Mouse (Mus musculus) lung, embryonic 14.5 days (tissue): ENCODE measurements around the gene Prrt2. TPM values are rescaled to one million over a fixed set of nuclear protein-coding genes. Genes with fewer than 3 reads are reported as not detected.

Source experiments
- ATAC-seq: fragments of 200-750 bp; cut with Nextera tagmentation; 2 replicates; pipeline ENCODE4 v1.8.0; 2017; ENCODE audit warnings: mild to moderate bottlenecking, moderate TSS enrichment, moderate library complexity; ENCODE audit not compliant: insufficient read depth
- DNase-seq: peaks from one replicate; pipeline ENCODE4 v3.0.0-alpha.2; 2015
- H3K27ac ChIP-seq: fragments of 300-500 bp; sonication (generic); 2 replicates; pipeline ENCODE4 v1.5.1; 2014; ENCODE audit warnings: low read depth, mild to moderate bottlenecking, moderate library complexity
- H3K27me3 ChIP-seq: fragments of 300-500 bp; sonication (generic); 2 replicates; pipeline ENCODE4 v1.6.1; 2014; ENCODE audit warnings: low read length, control low read depth; ENCODE audit not compliant: insufficient read depth
- H3K36me3 ChIP-seq: fragments of 300-500 bp; sonication (generic); 2 replicates; pipeline ENCODE4 v1.6.1; 2014; ENCODE audit warnings: control low read depth; ENCODE audit not compliant: insufficient read depth
- H3K4me1 ChIP-seq: fragments of 300-500 bp; sonication (generic); 2 replicates; pipeline ENCODE4 v1.6.1; 2014; ENCODE audit warnings: antibody characterized with exemption, control low read depth; ENCODE audit not compliant: insufficient read depth
- H3K4me2 ChIP-seq: fragments of 300-500 bp; sonication (generic); 2 replicates; pipeline ENCODE4 v1.6.1; 2014; ENCODE audit warnings: mild to moderate bottlenecking
- H3K4me3 ChIP-seq: fragments of 300-500 bp; sonication (generic); 2 replicates; pipeline ENCODE4 v1.5.1; 2014; ENCODE audit warnings: low read depth, low read length
- H3K9ac ChIP-seq: fragments of 300-500 bp; sonication (generic); 2 replicates; pipeline ENCODE4 v1.6.1; 2014
- H3K9me3 ChIP-seq: fragments of 300-500 bp; sonication (generic); 2 replicates; pipeline ENCODE4 v1.6.1; 2016; ENCODE audit warnings: low read depth, low read length, control low read depth
- CTCF ChIP-seq: IDR thresholded peaks from 2 replicates; pipeline ENCODE4 v1.5.1; 2016; ENCODE audit warnings: antibody characterized with exemption, low read depth
- WGBS: fragments of 180-500 bp; shearing (Covaris S2); extraction: QIAGEN DNeasy Blood & Tissue Kit; methylation state at CpG from one replicate; pipeline ENCODE4 v1.1.7; 2014; 5-methylcytosine and 5-hydroxymethylcytosine counted together
- microRNA-seq: library from miRNA; unstranded; fragments of <30 nt; microRNA quantifications from one replicate; pipeline ENCODE4, GENCODE M21; 2016; ENCODE audit warnings: borderline number of aligned reads
- polyA plus RNA-seq: library from polyadenylated mRNA; unstranded; fragments of >200 nt; fragmentation: Nextera tagmentation; extraction: Ambion mirVana; gene quantifications from 2 replicates; pipeline ENCODE4 v1.2.1, GENCODE M21; 2014

The Prrt2 gene
- polyA plus RNA-seq, 1 experiment from 2014 or later: 5.9 TPM

GRCm38 (mm10) chr7:126981601-126982000 is 39.4 kb downstream of the Prrt2 start:
- Histone ChIP-seq H3K36me3 (peaks cover 28% of the 10 kb centered on the region), H3K9ac (no peak overlapping the region), H3K4me1 (no peaks in the 10 kb centered on the region), H3K9me3 (no peaks in the 10 kb centered on the region), H3K4me2 (no peak overlapping the region), H3K4me3 (no peak overlapping the region), H3K27ac (no peak overlapping the region), H3K27me3 (no peaks in the 10 kb centered on the region)
- TF ChIP-seq CTCF: no peak
- 81% methylated on average over 2 of the region's 2 CpGs for WGBS
- DNase-seq (no peak), ATAC-seq (no peak)

DNA sequence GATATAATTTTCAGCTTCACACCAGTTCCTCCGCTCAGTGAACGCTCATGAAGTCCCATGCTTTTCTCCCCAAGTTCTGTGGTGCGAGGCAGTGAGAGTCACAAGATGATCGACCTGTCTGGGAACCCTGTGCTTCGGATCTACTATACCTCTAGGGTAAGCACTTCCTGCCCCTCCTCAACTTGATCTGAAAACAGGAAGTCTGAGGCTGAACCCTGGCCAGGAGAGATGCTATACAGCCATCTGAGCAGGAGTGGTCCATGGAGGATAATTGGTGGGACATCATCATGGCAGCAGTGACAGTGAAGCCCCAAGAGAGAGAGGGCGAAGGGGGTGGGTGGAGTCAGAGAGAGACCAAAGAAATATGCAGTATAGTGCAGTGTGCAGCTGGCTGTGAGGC is 42.2 kb downstream of the Prrt2 start:
- Histone ChIP-seq H3K27me3 (no peaks in the 10 kb centered on the region), H3K9ac (no peak overlapping the region), H3K27ac (no peak overlapping the region), H3K9me3 (no peaks in the 10 kb centered on the region), H3K36me3 (peaks cover 28% of the 10 kb centered on the region), H3K4me2 (no peak overlapping the region), H3K4me1 (no peaks in the 10 kb centered on the region), H3K4me3 (no peak overlapping the region)
- ATAC-seq (no peak), DNase-seq (no peak)
- no peak for TF ChIP-seq CTCF
- WGBS: 86% methylated on average over 6 of the region's 6 CpGs

DNA sequence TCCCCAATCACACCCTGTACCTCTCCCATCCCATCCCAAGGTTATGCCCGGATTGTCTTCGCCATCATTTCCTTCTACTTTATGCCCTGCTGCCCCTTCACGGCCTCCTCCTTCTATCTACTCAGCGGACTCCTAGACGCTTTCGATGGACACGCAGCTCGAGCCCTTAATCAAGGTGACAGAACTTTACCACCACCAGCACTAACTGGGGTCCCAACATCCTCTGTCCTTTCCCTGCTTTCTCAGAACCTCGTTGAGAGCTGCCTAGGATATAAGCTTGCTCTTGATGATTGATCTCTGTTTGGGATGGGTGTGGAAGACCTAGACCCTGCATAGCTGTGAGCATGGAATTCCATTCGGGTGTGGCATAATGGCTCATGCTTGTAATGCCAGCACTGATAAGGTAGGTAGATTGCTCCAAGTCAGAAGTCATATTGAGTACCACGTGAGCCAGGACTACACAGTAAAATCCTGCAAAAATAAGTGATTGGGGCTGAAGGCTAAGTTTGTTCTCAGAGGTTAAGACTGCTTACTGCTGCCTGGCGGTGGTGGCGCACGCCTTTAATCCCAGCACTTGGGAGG is 44.0 kb downstream of the Prrt2 start:
- Histone ChIP-seq H3K9me3 (no peaks in the 10 kb centered on the region), H3K9ac (peak overlapping the region; percentile 97), H3K4me2 (peak overlapping the region; percentile 67), H3K27me3 (no peaks in the 10 kb centered on the region), H3K4me3 (peak overlapping the region; percentile 94), H3K4me1 (no peaks in the 10 kb centered on the region), H3K27ac (no peak overlapping the region), H3K36me3 (peaks cover 28% of the 10 kb centered on the region)
- no peak for TF ChIP-seq CTCF
- WGBS: 20% methylated on average over 14 of the region's 14 CpGs
- peak; percentile 1; the same call in 1 of the 2 replicates for ATAC-seq
- DNase-seq: no peak

DNA sequence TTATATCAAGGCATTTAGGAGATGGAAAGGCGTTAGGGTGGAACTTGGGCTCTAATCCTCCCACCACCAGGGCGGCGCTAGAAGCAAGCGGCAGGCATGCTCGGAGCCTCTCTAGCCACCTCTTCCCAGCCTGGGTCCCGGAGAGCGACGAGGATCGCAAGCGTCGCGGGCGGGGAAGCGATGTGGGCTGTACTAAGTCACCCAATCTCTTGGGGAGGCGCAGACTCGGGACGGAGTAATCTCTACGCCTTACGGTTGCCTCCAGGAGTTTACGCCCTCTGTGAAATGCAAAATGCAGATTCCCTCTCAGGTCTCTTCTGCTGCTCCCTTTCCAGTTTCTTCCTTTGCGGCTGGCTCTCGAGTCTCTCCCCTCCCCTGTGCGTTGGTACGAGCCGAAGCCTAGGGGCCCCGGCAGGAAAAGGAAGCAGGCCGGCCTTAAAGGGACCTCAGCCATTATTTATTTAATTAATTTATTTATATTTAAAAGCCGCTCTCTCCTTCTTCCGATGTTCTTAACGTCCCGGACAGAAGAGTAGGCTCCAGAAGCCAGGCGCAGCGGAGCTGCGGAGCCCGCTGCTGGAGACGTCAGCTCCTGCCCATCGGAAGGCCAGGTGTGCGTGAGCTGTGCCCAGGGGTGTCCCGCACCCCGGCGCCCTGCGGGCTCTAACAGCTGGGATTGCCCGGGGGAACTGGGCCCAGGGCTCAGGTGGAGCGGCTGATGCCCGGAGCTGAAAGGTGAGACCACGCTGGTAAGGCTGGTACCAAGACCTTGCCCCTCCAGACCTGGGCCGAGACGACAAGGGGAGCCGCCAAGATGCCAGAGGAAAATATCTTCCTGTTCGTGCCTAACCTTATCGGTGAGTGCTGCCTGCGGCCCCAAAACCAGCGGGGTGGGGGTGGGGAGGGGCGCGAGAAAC is 44.8 kb downstream of the Prrt2 start, which contains the start of gene Cdiptos:
Gene Cdiptos (minus strand): TSS at position 149 of the 917 bp plus-strand sequence.
- DNase-seq: peak; percentile 98
- Histone ChIP-seq H3K9me3 (no peaks in the 10 kb centered on the region), H3K4me3 (peak within 1 kb of the TSS; percentile 94), H3K36me3 (peaks cover 28% of the 10 kb centered on the region), H3K27me3 (no peaks in the 10 kb centered on the region), H3K27ac (peak within 1 kb of the TSS; percentile 97), H3K4me2 (peak within 1 kb of the TSS; percentile 67), H3K4me1 (no peaks in the 10 kb centered on the region), H3K9ac (peak within 1 kb of the TSS; percentile 97)
- peak; percentile 98 for ATAC-seq
- TF ChIP-seq CTCF: peak; percentile 98
- under 1% methylated on average over 55 of the region's 55 CpGs for WGBS

GRCm38 (mm10) chr7:126975893-126975949 is 45.3 kb downstream of the Prrt2 start, which contains the start of gene Cdipt:
TSS of gene Cdipt (plus strand) at chr7:126975914.
- DNase-seq (no peak), ATAC-seq (no peak)
- H3K9me3 ChIP-seq: no peaks in the 10 kb centered on the region
- H3K36me3 ChIP-seq: peaks cover 28% of the 10 kb centered on the region
- peak within 1 kb of the TSS; percentile 97 for H3K9ac ChIP-seq
- H3K4me1 ChIP-seq: no peaks in the 10 kb centered on the region
- no peaks in the 10 kb centered on the region for H3K27me3 ChIP-seq
- WGBS: 0% methylated on average over 1 of the region's 1 CpGs
- H3K27ac ChIP-seq: peak within 1 kb of the TSS; percentile 97
- H3K4me3 ChIP-seq: peak within 1 kb of the TSS; percentile 94
- H3K4me2 ChIP-seq: peak within 1 kb of the TSS; percentile 67
- no peak for TF ChIP-seq CTCF

DNA sequence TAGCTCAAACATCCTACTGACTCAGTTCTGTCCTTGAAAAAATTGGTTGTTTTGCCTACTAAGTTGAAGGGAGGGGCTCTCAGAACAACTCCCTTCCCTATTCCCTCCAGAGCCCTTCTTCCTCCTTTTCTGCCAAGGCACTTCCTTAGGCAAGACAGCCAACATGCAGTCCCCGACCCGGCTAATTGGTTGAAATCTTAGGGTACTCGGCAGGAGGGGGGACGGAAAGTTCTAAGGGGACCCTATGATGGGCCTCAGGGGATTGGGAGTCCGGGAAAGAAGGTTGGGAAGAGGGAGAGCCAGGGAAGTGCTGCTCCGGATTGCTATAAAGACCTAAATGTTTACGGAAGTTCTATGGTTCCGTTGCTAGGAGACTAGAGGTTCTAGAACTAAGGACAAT is 45.5 kb downstream of the Prrt2 start:
- no peak for TF ChIP-seq CTCF
- no peaks in the 10 kb centered on the region for H3K4me1 ChIP-seq
- H3K36me3 ChIP-seq: peaks cover 26% of the 10 kb centered on the region
- peak; percentile 5 for DNase-seq
- H3K27ac ChIP-seq: peak overlapping the region; percentile 32; the same call in 1 of the 2 replicates
- peak overlapping the region; percentile 67 for H3K4me2 ChIP-seq
- 11% methylated on average over 8 of the region's 8 CpGs for WGBS
- no peak for ATAC-seq
- H3K4me3 ChIP-seq: peak overlapping the region; percentile 94
- H3K27me3 ChIP-seq: no peaks in the 10 kb centered on the region
- H3K9me3 ChIP-seq: no peaks in the 10 kb centered on the region
- peak overlapping the region; percentile 97 for H3K9ac ChIP-seq

Small RNA genes within 50 kb of the gene (microRNA-seq; reads per million reads assigned to microRNA genes)
- not detected for gene Gm44343

Other genes with a start within 250 kb of the Prrt2 start
- 87.8 and 91.2 TPM in 2 replicates for gene Ypel3, start 244.3 kb downstream of the Prrt2 start, polyA plus RNA-seq
- 0.28 TPM in 1 of 2 replicates, not detected in the other for gene Tbx6, start 239.7 kb downstream of the Prrt2 start, polyA plus RNA-seq
- 278 and 300 TPM in 2 replicates for gene Ppp4c, start 228.7 kb downstream of the Prrt2 start, polyA plus RNA-seq
- gene Fam57b, start 223.5 kb downstream of the Prrt2 start, polyA plus RNA-seq: 0.17 and 0.88 TPM in 2 replicates
- gene 4930451I11Rik, start 189.6 kb downstream of the Prrt2 start, polyA plus RNA-seq: not detected in 2 replicates
- 0.33 and 0.80 TPM in 2 replicates for gene Doc2a, start 173.8 kb downstream of the Prrt2 start, polyA plus RNA-seq
- 19.9 and 26.7 TPM in 2 replicates for gene Hirip3, start 159.2 kb downstream of the Prrt2 start, polyA plus RNA-seq
- gene Ino80e, start 158.8 kb downstream of the Prrt2 start, polyA plus RNA-seq: 92.9 and 99.7 TPM in 2 replicates
- gene Taok2, start 136.5 kb downstream of the Prrt2 start, polyA plus RNA-seq: 34.8 and 40.1 TPM in 2 replicates
- 26.7 and 31.5 TPM in 2 replicates for gene Tmem219, start 98.3 kb downstream of the Prrt2 start, polyA plus RNA-seq
- 12.1 and 15.7 TPM in 2 replicates for gene Kctd13, start 92.3 kb downstream of the Prrt2 start, polyA plus RNA-seq
- gene Asphd1, start 71.6 kb downstream of the Prrt2 start, polyA plus RNA-seq: 0.39 TPM in 1 of 2 replicates, not detected in the other
- 0.68 and 1.1 TPM in 2 replicates for gene Sez6l2, start 70.6 kb downstream of the Prrt2 start, polyA plus RNA-seq
- gene Cdipt, start 45.3 kb downstream of the Prrt2 start, polyA plus RNA-seq: 86.1 and 92.8 TPM in 2 replicates
- gene Cdiptos, start 45.1 kb downstream of the Prrt2 start, polyA plus RNA-seq: 1.5 TPM in 2 replicates
- 7.7 and 8.0 TPM in 2 replicates for gene Mvp, start 6.6 kb downstream of the Prrt2 start, polyA plus RNA-seq
- gene Pagr1b, start 4.7 kb downstream of the Prrt2 start, polyA plus RNA-seq: 0.85 TPM in 1 of 2 replicates, not detected in the other
- gene Pagr1a, start 3.9 kb downstream of the Prrt2 start, polyA plus RNA-seq: 21.9 and 44.5 TPM in 2 replicates
- gene Gm42742, start 114 bp downstream of the Prrt2 start, polyA plus RNA-seq: 37.4 and 54.0 TPM in 2 replicates
- 74.3 and 90.8 TPM in 2 replicates for gene Maz, start 5.8 kb upstream of the Prrt2 start, polyA plus RNA-seq
- gene Kif22, start 21.3 kb upstream of the Prrt2 start, polyA plus RNA-seq: 168 and 180 TPM in 2 replicates
- not detected in 2 replicates for gene Zg16, start 66.1 kb upstream of the Prrt2 start, polyA plus RNA-seq
- 6.3 and 6.5 TPM in 2 replicates for gene AI467606, start 70.1 kb upstream of the Prrt2 start, polyA plus RNA-seq
- 0.22 and 0.47 TPM in 2 replicates for gene Qprt, start 101.0 kb upstream of the Prrt2 start, polyA plus RNA-seq
- gene Spn, start 116.6 kb upstream of the Prrt2 start, polyA plus RNA-seq: 0.20 TPM in 1 of 2 replicates, not detected in the other
- 54.6 and 59.6 TPM in 2 replicates for gene Cd2bp2, start 174.8 kb upstream of the Prrt2 start, polyA plus RNA-seq
- 26.0 and 33.7 TPM in 2 replicates for gene Tbc1d10b, start 187.3 kb upstream of the Prrt2 start, polyA plus RNA-seq
- 8.6 and 12.2 TPM in 2 replicates for gene Mylpf, start 187.7 kb upstream of the Prrt2 start, polyA plus RNA-seq
- 21.2 and 24.3 TPM in 2 replicates for gene Zfp553, start 211.8 kb upstream of the Prrt2 start, polyA plus RNA-seq
- 20.1 and 20.3 TPM in 2 replicates for gene Sept1, start 211.9 kb upstream of the Prrt2 start, polyA plus RNA-seq
- gene Zfp771, start 223.1 kb upstream of the Prrt2 start, polyA plus RNA-seq: 52.8 and 54.7 TPM in 2 replicates
- gene Dctpp1, start 239.5 kb upstream of the Prrt2 start, polyA plus RNA-seq: 202 and 226 TPM in 2 replicates